8 mouse cellular contexts compared by ENCODE assay signal in the genomic region with DNA sequence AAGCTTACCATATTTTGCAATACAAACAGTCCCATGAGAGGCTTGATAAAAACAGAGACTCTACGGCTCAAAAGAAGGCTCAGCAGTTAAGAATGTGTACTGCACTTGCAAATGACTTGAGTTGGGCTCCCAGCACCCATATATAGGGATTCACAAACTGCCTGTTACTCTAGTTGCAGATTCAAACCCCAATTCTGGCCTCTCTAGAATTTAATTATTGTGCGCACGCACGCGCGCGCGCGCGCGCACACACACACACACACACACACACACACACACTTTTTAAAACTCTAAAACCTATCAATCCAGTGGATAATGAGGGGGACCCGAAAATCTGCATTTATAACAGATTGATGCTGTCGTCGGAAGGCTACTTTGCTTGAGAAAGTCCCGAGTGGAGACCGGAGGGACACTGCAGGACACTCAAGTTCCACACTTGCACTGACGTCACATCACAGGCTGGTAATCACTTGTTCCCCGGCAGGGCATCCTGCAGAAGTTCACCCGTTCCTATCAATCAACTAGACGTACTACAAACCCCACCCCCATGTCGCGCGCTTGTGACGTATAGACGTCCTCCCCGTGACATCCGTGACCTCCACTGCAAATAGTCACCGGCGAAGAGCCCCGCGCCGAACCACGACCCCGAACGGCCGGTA. TPM values are rescaled to one million over a fixed set of nuclear protein-coding genes. Genes with fewer than 3 reads are reported as not detected.
DNase-seq lines count a peak whose midpoint lies in the region; ATAC-seq and TF ChIP-seq lines count a peak whose summit lies in the region.

No protein-coding gene starts in this region.

- peaks cover 8% of the 10 kb centered on the region; the same call in 1 of the 2 replicates for H3K36me3 ChIP-seq in forebrain, embryonic 15.5 days
- H3K36me3 ChIP-seq in liver, postnatal 0 days (replicated peaks; ENCODE audit: insufficient read depth, low read length): no peaks in the 10 kb centered on the region
- H3K36me3 ChIP-seq in neural tube, embryonic 15.5 days: peaks cover 9% of the 10 kb centered on the region; the same call in 1 of the 2 replicates

- H3K4me2 ChIP-seq in forebrain, embryonic 15.5 days (replicated peaks): peak overlapping the region; percentile 55
- H3K4me2 ChIP-seq in liver, postnatal 0 days (ENCODE audit: low read depth, low read length): peak overlapping the region; percentile 81
- peak overlapping the region; percentile 72 for H3K4me2 ChIP-seq in neural tube, embryonic 15.5 days

- intact Hi-C loops in heart, postnatal 14 days (cut with DNase I): loop anchor here (10.0 kb wide), 1 partner anchor 408 kb away; a partner anchor contains a TSS

- TF ChIP-seq CTCF in liver, postnatal 0 days (IDR thresholded peaks at IDR 0.05; ENCODE audit: low read depth): 0 out of 2 replicates have a peak, but pooled peaks have one; percentile 0

- H3K4me3 ChIP-seq in forebrain, embryonic 15.5 days: peak overlapping the region; percentile 69
- H3K4me3 ChIP-seq in liver, postnatal 0 days (ENCODE audit: low read depth, low read length): peak overlapping the region; percentile 85
- H3K4me3 ChIP-seq in neural tube, embryonic 15.5 days (replicated peaks): peak overlapping the region; percentile 68

- TF ChIP-seq EP300 in liver, postnatal 0 days (IDR thresholded peaks at IDR 0.05; ENCODE audit: low read depth): no peak

- peak overlapping the region; percentile 71 for H3K9ac ChIP-seq in forebrain, embryonic 15.5 days (replicated peaks)
- peak overlapping the region; percentile 79 for H3K9ac ChIP-seq in liver, postnatal 0 days (replicated peaks)
- H3K9ac ChIP-seq in neural tube, embryonic 15.5 days (replicated peaks): peak overlapping the region; percentile 73

- peaks cover 10% of the 10 kb centered on the region; the same call in 1 of the 2 replicates for H3K4me1 ChIP-seq in forebrain, embryonic 15.5 days
- H3K4me1 ChIP-seq in liver, postnatal 0 days (ENCODE audit: insufficient read depth): peaks cover 4% of the 10 kb centered on the region; the same call in 1 of the 2 replicates
- H3K4me1 ChIP-seq in neural tube, embryonic 15.5 days: 0 out of 2 replicates have a peak, but pooled peaks cover 3% of the 10 kb centered on the region

- H3K27ac ChIP-seq in forebrain, embryonic 15.5 days (replicated peaks): peak overlapping the region; percentile 96
- H3K27ac ChIP-seq in liver, postnatal 0 days (ENCODE audit: low read depth): peak overlapping the region; percentile 98
- H3K27ac ChIP-seq in neural tube, embryonic 15.5 days (replicated peaks): peak overlapping the region; percentile 99

- DNase-seq in MEL-GATA-1-ER (ENCODE audit: extremely low read depth, low read depth): peak; percentile 95
- peak; percentile 97 for DNase-seq in cerebellum, adult 11-12 months
- peak; percentile 92 to 97 for DNase-seq in heart, postnatal 14 days
- DNase-seq in layer of hippocampus, adult 11-12 months (ENCODE audit: low spot score): peak; percentile 99
- DNase-seq in liver, postnatal 0 days: peak; percentile 98
- DNase-seq in testis, postnatal 14 days (ENCODE audit: low spot score): peak; percentile 96

- no peaks in the 10 kb centered on the region for H3K9me3 ChIP-seq in forebrain, embryonic 15.5 days
- H3K9me3 ChIP-seq in liver, postnatal 0 days (ENCODE audit: low read length): no peaks in the 10 kb centered on the region
- H3K9me3 ChIP-seq in neural tube, embryonic 15.5 days (replicated peaks): no peaks in the 10 kb centered on the region

- no peaks in the 10 kb centered on the region for H3K27me3 ChIP-seq in forebrain, embryonic 15.5 days
- H3K27me3 ChIP-seq in liver, postnatal 0 days (ENCODE audit: insufficient read depth, low read length): no peaks in the 10 kb centered on the region
- H3K27me3 ChIP-seq in neural tube, embryonic 15.5 days (replicated peaks): no peaks in the 10 kb centered on the region

- ATAC-seq in forebrain, embryonic 15.5 days (replicated peaks): peak; percentile 95
- peak; percentile 97 for ATAC-seq in liver, postnatal 0 days
- ATAC-seq in neural tube, embryonic 15.5 days (ENCODE audit: low FRiP score): peak; percentile 95

- 0% methylated on average over 36 of the region's 36 CpGs for WGBS in forebrain, embryonic 15.5 days
- under 1% methylated on average over 36 of the region's 36 CpGs for WGBS in liver, postnatal 0 days (ENCODE audit: insufficient replicate concordance)
- WGBS in neural tube, embryonic 15.5 days: under 1% methylated on average over 36 of the region's 36 CpGs

RNA-seq across cellular contexts. Expression of a gene that starts 0.5 kb away (rescaled TPM):
- polyA plus RNA-seq in forebrain, embryonic 15.5 days (2015; fragmentation: Nextera tagmentation; extraction: Ambion mirVana): 79.1 and 85.4 TPM in 2 replicates
- total RNA-seq in heart, postnatal 14 days (2021): 100 to 1,000 TPM in 1 of 2 experiments, 10 to 100 TPM in 1; 91.9 to 101 TPM
- 53.1 and 53.4 TPM in 2 replicates for polyA plus RNA-seq in liver, postnatal 0 days (2015; fragmentation: Nextera tagmentation; extraction: Ambion mirVana)
- polyA plus RNA-seq in neural tube, embryonic 15.5 days (2015; fragmentation: Nextera tagmentation; extraction: Ambion mirVana): 107 and 113 TPM in 2 replicates

RNA-seq across cellular contexts. Expression of a gene that starts 40.9 kb away (rescaled TPM):
- 0.75 and 0.81 TPM in 2 replicates for polyA plus RNA-seq in forebrain, embryonic 15.5 days (2015; fragmentation: Nextera tagmentation; extraction: Ambion mirVana)
- total RNA-seq in heart, postnatal 14 days (2021): 10 to 100 TPM; 36.5 to 37.6 TPM
- polyA plus RNA-seq in liver, postnatal 0 days (2015; fragmentation: Nextera tagmentation; extraction: Ambion mirVana): 1.3 TPM in 2 replicates
- polyA plus RNA-seq in neural tube, embryonic 15.5 days (2015; fragmentation: Nextera tagmentation; extraction: Ambion mirVana): 1.2 and 1.5 TPM in 2 replicates

RNA-seq across cellular contexts. Expression of a gene that starts 51.9 kb away (rescaled TPM):
- 7.8 TPM in 2 replicates for polyA plus RNA-seq in forebrain, embryonic 15.5 days (2015; fragmentation: Nextera tagmentation; extraction: Ambion mirVana)
- 1 to 10 TPM; 8.6 to 9.6 TPM for total RNA-seq in heart, postnatal 14 days (2021)
- polyA plus RNA-seq in liver, postnatal 0 days (2015; fragmentation: Nextera tagmentation; extraction: Ambion mirVana): 0.18 and 0.33 TPM in 2 replicates
- polyA plus RNA-seq in neural tube, embryonic 15.5 days (2015; fragmentation: Nextera tagmentation; extraction: Ambion mirVana): 5.5 and 6.2 TPM in 2 replicates

Comparison
In these comparisons a context has a peak if more than half of its experiments do, and no peak if none do; other contexts are left out.
1. Peak in every context shown above with its lines: DNase-seq, ATAC-seq, H3K4me3 ChIP-seq and H3K27ac ChIP-seq.